Mouse (Mus musculus): ENCODE measurements around the gene Cad.

The Cad gene

DNA sequence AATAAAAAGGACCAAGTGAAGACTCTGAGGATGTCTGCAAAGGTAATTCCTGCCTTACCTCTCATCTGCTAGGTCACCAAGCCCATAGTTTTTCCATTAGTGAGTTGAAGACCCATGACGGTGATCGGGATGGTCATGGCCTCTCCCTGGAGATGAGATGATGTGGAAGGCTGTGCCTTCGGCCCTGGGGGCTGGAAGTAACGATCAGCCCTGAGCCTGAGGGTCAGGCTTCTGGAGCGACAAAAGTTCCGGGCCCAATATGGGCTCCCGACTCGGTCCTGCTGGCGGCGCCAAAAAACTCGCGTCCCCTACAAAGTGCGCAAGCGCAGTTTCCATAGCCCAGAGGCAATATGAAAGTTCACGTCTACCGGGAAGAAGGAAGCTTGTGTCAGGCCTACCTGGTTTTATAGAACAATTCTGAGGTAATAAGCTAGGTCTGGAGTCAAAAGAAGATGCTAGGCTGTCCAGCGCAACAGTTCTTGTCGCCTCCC is 53.5 kb downstream of the Cad start, which contains the start of gene Slc30a3:
Slc30a3 (minus strand) TSS at position 238 of the 491 bp plus-strand sequence.
- DNase-seq (ENCODE audit: low read depth, low spot score), result no peak

DNA sequence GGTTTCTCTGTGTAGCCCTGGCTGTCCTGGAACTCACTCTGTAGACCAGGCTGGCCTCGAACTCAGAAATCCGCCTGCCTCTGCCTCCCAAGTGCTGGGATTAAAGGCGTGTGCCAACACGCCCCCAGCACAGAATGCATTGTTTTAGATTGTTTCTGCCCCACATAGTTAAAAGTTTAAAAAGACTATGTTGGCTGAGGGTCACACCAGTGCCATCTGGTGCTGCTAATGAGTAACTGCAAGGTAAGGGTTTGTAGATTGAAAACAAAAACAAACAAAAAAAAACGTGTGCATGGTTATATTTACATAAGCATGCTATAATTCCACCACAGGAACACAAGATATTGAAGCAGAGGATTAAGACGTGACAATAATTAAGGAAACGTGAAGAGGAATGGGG is 56.2 kb downstream of the Cad start:
- peak; percentile 59 for DNase-seq (ENCODE audit: low read depth, low spot score)

DNA sequence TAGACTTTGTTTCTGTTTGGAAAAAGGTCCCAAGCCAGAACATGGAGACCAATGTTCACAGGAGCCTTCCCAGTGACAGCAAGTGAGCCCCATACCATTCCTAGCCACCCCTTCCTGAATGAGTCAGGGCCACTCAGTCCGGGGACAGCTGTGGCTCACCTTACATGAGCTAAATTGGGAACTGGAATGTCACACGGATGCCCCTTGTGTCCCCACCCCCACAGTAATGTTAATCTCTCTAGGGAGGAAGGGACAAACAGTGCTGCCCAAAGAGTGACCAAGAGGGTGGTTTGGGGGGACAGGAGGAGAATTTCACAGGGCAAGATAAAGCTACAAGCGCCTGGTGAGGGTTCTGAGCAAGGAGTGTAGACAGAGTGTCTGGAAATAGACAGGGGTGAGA is 61.8 kb downstream of the Cad start, which contains the start of gene Trim54:
Trim54 (plus strand) TSS at position 359 of the 400 bp plus-strand sequence.
- no peak for DNase-seq (ENCODE audit: low read depth, low spot score)

DNA sequence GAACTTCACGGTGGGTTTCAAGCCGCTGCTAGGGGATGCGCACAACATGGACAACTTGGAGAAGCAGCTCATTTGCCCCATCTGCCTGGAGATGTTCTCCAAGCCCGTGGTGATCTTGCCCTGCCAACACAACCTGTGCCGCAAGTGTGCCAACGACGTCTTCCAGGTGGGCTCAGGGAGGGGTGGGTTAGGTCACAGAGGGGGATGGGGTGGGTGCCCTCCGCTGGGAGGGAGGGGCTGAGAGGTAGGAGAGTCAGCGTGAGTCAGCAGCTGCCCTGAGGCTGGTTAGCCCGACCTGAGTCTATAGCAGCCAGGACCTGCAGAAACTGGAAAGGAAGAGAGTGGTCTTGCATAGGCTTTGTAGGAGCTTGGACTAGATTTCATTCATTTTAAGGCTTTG is 62.3 kb downstream of the Cad start:
- peak; percentile 64 for DNase-seq (ENCODE audit: low read depth, low spot score)

DNA sequence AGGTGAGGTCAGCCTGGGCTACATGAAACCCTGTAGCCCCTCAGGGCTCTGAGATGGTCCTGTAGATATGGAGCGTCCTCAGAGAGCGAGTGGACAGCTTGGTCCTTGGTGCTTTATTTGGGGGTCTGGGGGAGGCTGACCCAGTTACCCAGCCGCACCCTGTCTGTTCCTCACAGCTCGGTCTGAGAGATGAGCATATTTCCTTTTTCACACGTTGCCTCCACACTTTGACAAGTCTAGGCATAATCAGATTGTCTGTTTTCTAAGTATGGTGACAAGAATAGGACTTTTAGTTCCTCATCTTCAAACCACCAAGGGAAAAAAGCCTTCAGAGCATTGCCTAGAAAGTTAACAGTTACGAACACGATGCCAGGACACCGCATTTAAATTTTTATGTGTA is 66.5 kb downstream of the Cad start:
- DNase-seq (ENCODE audit: low read depth, low spot score), result no peak

DNA sequence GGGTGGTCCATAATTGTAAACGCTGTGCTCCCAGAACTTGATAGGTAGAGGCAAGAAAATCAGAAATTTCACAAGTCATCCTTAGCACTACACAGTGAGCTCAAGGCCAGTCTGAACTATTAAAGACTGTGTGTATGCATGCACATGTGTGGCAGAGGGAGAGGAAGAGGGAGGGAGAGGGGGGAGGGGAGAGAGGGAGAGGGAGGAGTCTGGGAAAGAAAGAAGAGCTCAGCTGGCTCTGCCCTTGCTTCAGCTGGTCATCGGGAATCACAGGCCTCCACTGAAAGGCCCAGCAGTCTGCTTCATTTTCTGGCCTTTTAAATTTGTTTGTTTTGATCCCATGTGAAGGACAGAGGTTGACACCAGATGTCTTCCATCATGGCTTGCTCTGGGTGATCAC is 68.9 kb downstream of the Cad start:
- no peak for DNase-seq (ENCODE audit: low read depth, low spot score)

DNA sequence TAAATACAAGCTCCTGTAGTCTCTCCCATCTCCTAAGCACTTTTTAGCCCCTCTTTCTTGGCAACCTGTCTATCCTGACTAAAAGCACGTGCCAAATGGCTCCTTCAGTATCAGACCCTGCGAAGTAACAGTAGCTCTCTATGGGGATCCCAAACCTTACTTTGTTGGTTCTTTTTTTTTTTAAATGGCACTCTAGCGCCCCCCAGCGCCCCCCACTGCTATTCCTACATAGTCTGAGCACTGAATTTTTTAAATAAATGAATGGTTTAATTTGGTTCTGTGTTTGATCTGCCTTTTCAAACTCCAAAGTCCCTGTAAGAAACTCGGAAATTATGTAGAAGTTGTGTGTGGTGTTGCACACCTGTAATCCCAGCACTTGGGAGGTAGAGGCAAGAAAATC is 71.5 kb downstream of the Cad start:
- DNase-seq (ENCODE audit: low read depth, low spot score), result peak; percentile 41
